Mouse (Mus musculus) cerebellum, adult 2 months (tissue): ENCODE data around the gene Atp6v0b.

Experiments used
- CTCF ChIP-seq: fragments of 200-500 bp; IDR thresholded peaks from 2 replicates; pipeline ENCODE4 v1.5.1; 2011; ENCODE audit warnings: low read depth, mild to moderate bottlenecking, control low read depth, low read length, moderate library complexity, borderline replicate concordance; ENCODE audit not compliant: insufficient read depth
- POLR2A ChIP-seq: fragments of 200-500 bp; IDR thresholded peaks from 2 replicates; pipeline ENCODE4 v1.6.1; 2011; ENCODE audit warnings: low read length, control low read depth, borderline replicate concordance; ENCODE audit not compliant: insufficient read depth

- TF ChIP-seq CTCF, result no peak
- no peak for TF ChIP-seq POLR2A
These were observed 31.6 kb upstream of the Atp6v0b start for GRCm38 (mm10) chr4:117918762-117919161.
